Mouse (Mus musculus) limb, embryonic 15.5 days (tissue): ENCODE data around the gene Serpinb8. TPM values are rescaled to one million over a fixed set of nuclear protein-coding genes. Genes with fewer than 3 reads are reported as not detected.

Experiments
- ATAC-seq: fragments of 200-750 bp; cut with Nextera tagmentation; 2 replicates; pipeline ENCODE4 v1.8.0; 2017; ENCODE audit warnings: low read depth, moderate TSS enrichment; ENCODE audit not compliant: insufficient number of reproducible peaks, low FRiP score, low TSS enrichment
- H3K27ac ChIP-seq: fragments of 300-500 bp; sonication (generic); 2 replicates; pipeline ENCODE4 v1.5.1; 2015; ENCODE audit warnings: moderate library complexity, mild to moderate bottlenecking, inconsistent platforms
- H3K27me3 ChIP-seq: fragments of 300-500 bp; sonication (generic); 2 replicates; pipeline ENCODE4 v1.6.1; 2015; ENCODE audit warnings: inconsistent platforms
- H3K36me3 ChIP-seq: fragments of 300-500 bp; sonication (generic); 2 replicates; pipeline ENCODE4 v1.6.1; 2015; ENCODE audit warnings: inconsistent platforms
- H3K4me1 ChIP-seq: fragments of 300-500 bp; sonication (generic); 2 replicates; pipeline ENCODE4 v1.6.1; 2015; ENCODE audit warnings: inconsistent platforms
- H3K4me2 ChIP-seq: fragments of 300-500 bp; sonication (generic); 2 replicates; pipeline ENCODE4 v1.6.1; 2015; ENCODE audit warnings: mild to moderate bottlenecking, inconsistent platforms
- H3K4me3 ChIP-seq: fragments of 300-500 bp; sonication (generic); 2 replicates; pipeline ENCODE4 v1.5.1; 2015; ENCODE audit warnings: mild to moderate bottlenecking, inconsistent platforms
- H3K9ac ChIP-seq: fragments of 300-500 bp; sonication (generic); 2 replicates; pipeline ENCODE4 v1.6.1; 2015; ENCODE audit warnings: inconsistent platforms
- H3K9me3 ChIP-seq: fragments of 300-500 bp; sonication (generic); 2 replicates; pipeline ENCODE4 v1.6.1; 2016; ENCODE audit warnings: inconsistent platforms
- WGBS: fragments of 180-500 bp; shearing (Covaris S2); methylation state at CpG from one replicate; pipeline ENCODE4 v1.1.7; 2015; 5-methylcytosine and 5-hydroxymethylcytosine counted together
- polyA plus RNA-seq: library from polyadenylated mRNA; unstranded; fragments of >200 nt; fragmentation: Nextera tagmentation; extraction: Ambion mirVana; gene quantifications from 2 replicates; pipeline ENCODE4 v1.2.1, GENCODE M21; 2015

Serpinb8 gene
- polyA plus RNA-seq, 1 experiment from 2014 or later: 20.1 TPM

DNA sequence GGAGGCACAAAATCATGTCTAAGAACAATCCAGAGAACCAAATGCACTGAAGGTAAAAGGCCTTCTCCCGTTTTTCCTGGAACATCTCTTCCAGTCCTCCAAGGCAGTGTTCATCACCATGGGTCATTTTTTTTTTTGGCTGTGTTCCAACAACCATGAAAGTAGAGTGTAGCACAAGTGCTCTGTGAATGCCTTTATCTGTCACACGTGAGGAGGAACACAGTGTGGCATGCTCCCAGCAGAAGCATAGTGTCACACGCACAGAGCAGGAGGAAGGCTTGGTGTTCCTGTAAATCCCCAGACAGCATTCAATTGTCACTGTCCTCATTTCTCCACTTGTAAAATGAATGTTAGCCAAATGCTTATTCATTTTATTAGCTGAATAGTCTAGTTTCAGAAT, 2.8 kb downstream of the Serpinb8 start:
- no peaks in the 10 kb centered on the region for H3K27me3 ChIP-seq
- H3K27ac ChIP-seq: no peak overlapping the region
- H3K4me1 ChIP-seq: no peaks in the 10 kb centered on the region
- H3K36me3 ChIP-seq: no peaks in the 10 kb centered on the region
- no peak overlapping the region for H3K4me2 ChIP-seq
- WGBS: 57% methylated on average over 3 of the region's 3 CpGs
- no peak for ATAC-seq
- no peak overlapping the region for H3K9ac ChIP-seq
- no peak overlapping the region for H3K4me3 ChIP-seq
- no peaks in the 10 kb centered on the region for H3K9me3 ChIP-seq

DNA sequence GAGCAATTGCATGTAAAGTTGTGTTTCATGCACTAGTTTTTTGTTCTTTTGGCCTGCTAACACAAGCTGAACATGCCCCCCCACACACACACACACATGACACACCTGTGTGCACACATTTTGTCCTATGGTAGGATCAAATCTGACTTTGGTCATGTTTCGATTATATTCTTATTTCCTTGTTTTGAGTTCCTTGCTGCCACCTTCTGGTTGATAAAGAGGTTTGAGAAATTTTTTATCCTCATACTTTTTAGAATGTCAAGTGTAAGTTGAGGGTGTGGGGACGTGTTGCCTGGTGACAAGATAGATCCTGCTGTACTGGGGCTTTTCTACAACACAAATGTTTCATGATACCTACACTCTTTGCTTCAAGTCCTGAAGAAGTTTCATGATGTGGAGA, 3.7 kb downstream of the Serpinb8 start:
- 67% methylated on average over 2 of the region's 2 CpGs for WGBS
- H3K4me1 ChIP-seq: no peaks in the 10 kb centered on the region
- ATAC-seq: no peak
- H3K9ac ChIP-seq: no peak overlapping the region
- no peaks in the 10 kb centered on the region for H3K36me3 ChIP-seq
- no peaks in the 10 kb centered on the region for H3K9me3 ChIP-seq
- H3K27me3 ChIP-seq: no peaks in the 10 kb centered on the region
- no peak overlapping the region for H3K4me3 ChIP-seq
- H3K4me2 ChIP-seq: no peak overlapping the region
- H3K27ac ChIP-seq: no peak overlapping the region

DNA sequence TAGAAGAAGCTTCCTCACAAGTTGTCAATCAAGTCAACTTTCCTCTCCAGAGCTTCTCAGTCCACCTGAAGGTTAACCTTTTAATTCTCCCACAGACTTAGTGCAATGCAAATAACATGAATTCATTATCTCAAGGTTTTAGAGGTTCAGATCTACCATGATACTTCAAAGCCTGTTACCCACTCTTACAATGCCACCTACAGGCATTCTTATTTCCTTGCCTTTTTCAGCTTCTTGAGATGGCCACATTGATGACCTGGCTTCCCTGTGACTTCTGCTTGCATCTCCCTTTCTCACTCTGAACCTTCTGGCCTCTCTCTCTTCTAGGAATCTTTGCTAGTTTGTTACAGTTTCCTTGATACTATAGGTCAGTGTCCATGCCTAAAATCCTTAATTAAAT, 7.1 kb downstream of the Serpinb8 start:
- Histone ChIP-seq H3K9me3 (no peaks in the 10 kb centered on the region), H3K36me3 (no peaks in the 10 kb centered on the region), H3K4me3 (no peak overlapping the region), H3K9ac (no peak overlapping the region), H3K4me1 (no peaks in the 10 kb centered on the region), H3K4me2 (no peak overlapping the region), H3K27me3 (no peaks in the 10 kb centered on the region), H3K27ac (no peak overlapping the region)
- ATAC-seq: no peak

DNA sequence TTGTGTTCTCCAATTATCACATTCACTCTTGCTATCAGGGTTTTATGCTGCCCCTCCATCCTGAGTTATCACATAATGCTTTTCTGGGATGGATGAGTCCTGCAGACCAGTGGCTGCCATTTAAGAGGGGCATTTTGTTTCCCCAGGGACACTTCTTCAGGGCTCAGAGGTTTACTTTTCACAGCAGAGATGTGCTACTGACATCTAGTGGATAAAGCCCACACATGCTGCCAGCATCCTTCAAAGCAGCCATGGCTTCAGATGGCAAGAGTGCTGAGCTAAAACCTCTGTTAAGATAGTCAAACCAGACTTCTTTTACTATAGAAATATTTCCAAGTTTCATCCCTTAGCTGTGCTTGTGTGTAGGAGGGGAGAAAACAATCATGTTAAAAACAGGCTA, 8.7 kb downstream of the Serpinb8 start:
- H3K27me3 ChIP-seq: no peaks in the 10 kb centered on the region
- no peaks in the 10 kb centered on the region for H3K4me1 ChIP-seq
- no peak overlapping the region for H3K4me2 ChIP-seq
- H3K27ac ChIP-seq: no peak overlapping the region
- no peaks in the 10 kb centered on the region for H3K9me3 ChIP-seq
- ATAC-seq: no peak
- no peak overlapping the region for H3K9ac ChIP-seq
- H3K4me3 ChIP-seq: no peak overlapping the region
- no peaks in the 10 kb centered on the region for H3K36me3 ChIP-seq

DNA sequence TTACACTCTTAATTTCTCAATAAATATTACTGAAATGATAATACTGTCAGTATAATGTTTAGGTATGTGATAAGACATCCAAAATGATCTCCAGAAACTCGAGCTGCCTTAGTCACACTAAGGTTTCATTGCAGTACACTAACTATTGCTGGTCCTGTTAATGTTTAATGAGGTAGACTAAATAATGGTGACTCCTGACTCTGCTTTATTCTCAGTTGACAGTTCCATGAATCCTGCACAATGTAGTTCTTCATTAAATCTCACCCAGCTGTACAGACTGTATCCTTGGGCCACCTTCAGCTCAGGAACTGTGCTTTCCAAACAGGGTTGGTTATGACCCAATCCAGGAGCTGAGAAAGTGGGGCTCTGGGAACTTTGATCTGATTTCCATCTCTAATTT, 19.1 kb downstream of the Serpinb8 start:
- ATAC-seq: no peak
- Histone ChIP-seq H3K27ac (no peak overlapping the region), H3K9ac (no peak overlapping the region), H3K4me2 (no peak overlapping the region), H3K4me1 (no peaks in the 10 kb centered on the region), H3K9me3 (no peaks in the 10 kb centered on the region), H3K4me3 (no peak overlapping the region), H3K27me3 (no peaks in the 10 kb centered on the region), H3K36me3 (no peaks in the 10 kb centered on the region)
- 47% methylated on average over 1 of the region's 1 CpGs for WGBS

DNA sequence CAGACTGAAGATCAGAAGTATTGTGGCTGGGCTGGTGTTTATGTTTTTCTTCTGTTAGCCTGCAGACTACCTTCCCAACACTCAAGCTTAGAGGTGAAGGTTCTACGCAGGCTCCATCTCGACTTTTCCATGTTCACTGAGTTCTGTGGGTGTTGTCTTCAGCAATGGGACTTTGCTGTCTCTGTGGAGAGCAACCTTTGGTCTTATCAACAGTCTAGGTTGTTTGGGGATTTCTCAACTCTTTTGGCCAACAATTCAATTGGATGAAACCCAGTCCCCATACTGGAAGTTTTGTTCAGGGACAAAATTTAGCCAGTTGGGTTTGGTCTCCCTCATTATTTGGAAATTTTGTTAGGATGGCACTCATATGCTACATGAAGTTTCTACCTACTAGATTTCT, 24.3 kb downstream of the Serpinb8 start:
- Histone ChIP-seq H3K9me3 (no peaks in the 10 kb centered on the region), H3K27ac (no peak overlapping the region), H3K9ac (no peak overlapping the region), H3K4me3 (no peak overlapping the region), H3K4me2 (no peak overlapping the region), H3K4me1 (no peaks in the 10 kb centered on the region), H3K27me3 (no peaks in the 10 kb centered on the region), H3K36me3 (no peaks in the 10 kb centered on the region)
- no peak for ATAC-seq
- 82% methylated on average over 2 of the region's 2 CpGs for WGBS

DNA sequence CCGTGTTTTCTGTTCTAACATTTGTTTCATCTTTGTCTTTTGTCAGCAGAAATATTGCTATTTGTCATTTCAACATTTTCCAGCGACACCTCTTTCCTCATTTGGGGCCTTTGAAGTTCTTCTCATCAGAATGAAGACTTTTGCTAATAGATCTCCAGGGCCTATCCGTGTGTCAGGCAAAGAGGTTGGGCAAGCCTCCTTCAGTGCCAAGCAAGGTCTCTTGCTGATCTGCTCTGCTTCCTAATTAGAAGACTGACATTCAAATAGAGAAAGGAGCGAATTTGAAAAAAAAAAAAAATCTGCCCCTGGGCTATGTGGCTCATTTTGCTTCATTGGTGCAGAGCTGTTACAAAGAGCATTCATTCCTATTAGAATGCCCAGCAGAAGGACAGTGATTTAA, 32.2 kb downstream of the Serpinb8 start:
- Histone ChIP-seq H3K4me2 (no peak overlapping the region), H3K27ac (no peak overlapping the region), H3K36me3 (no peaks in the 10 kb centered on the region), H3K9me3 (no peaks in the 10 kb centered on the region), H3K27me3 (no peaks in the 10 kb centered on the region), H3K4me3 (no peak overlapping the region), H3K9ac (no peak overlapping the region), H3K4me1 (no peaks in the 10 kb centered on the region)
- WGBS: 56% methylated on average over 4 of the region's 4 CpGs
- no peak for ATAC-seq

DNA sequence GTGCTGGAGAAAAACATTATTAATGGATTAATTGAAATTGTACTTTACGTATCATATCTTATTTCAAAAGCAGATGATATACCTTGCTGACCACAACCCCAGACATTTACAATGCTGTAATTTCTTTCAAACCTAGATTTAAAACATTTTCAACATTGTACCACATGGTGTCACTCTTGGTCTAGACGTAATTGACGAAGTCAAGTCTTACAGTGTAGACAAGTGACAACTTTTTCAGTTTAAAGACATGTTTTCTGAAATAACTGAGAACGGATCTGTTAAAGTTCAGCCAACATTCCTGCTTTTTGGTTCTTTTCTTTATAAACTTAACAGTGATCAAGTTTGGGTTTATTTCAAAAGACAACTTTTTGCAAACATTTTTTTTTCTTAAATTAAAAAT, 46.1 kb downstream of the Serpinb8 start:
- Histone ChIP-seq H3K4me3 (no peak overlapping the region), H3K36me3 (no peaks in the 10 kb centered on the region), H3K27ac (no peak overlapping the region), H3K4me2 (no peak overlapping the region), H3K9ac (no peak overlapping the region), H3K4me1 (no peaks in the 10 kb centered on the region), H3K9me3 (no peaks in the 10 kb centered on the region), H3K27me3 (no peaks in the 10 kb centered on the region)
- 28% methylated on average over 4 of the region's 4 CpGs for WGBS
- no peak for ATAC-seq

DNA sequence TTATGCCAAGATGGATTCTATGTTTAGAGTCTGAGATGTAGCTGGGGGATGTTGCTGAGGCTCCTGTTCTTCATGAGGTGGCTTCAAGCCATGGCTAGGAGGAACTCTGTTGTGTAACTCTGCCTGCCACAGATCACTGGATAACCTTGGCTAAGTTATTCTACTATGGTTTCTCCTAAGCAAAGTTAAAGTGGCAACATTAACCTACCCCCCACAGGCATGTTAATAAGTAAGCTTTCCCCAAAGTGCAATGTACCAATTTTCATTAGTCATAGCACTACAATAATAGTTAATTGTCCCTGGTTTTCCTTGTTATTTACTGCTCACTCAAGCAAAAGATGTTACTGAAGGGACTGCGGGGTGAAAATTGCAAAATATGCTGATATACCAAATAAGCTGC, 48.2 kb downstream of the Serpinb8 start:
- H3K36me3 ChIP-seq: no peaks in the 10 kb centered on the region
- H3K27ac ChIP-seq: no peak overlapping the region
- H3K27me3 ChIP-seq: no peaks in the 10 kb centered on the region
- no peaks in the 10 kb centered on the region for H3K4me1 ChIP-seq
- 78% methylated on average over 1 of the region's 1 CpGs for WGBS
- no peak for ATAC-seq
- H3K4me3 ChIP-seq: no peak overlapping the region
- H3K9ac ChIP-seq: no peak overlapping the region
- H3K9me3 ChIP-seq: no peaks in the 10 kb centered on the region
- no peak overlapping the region for H3K4me2 ChIP-seq

DNA sequence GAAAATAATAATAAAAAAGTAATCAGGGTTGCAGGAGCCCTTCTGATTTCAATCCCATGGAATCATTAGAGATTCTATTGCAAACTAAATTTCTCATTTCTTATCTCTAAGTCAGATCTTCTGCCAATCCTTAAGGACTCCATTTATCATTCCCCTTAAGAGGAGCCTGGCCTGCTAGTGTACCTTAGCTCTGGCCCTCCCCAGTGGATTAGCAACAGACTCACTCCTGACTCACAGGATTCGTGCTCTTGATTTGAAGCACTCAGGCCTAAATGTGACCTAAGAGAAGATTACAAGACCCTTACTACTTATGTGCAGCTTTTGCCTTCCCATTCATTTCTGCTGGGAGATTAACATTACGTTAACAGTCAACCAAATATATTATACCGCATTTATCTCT, 48.7 kb downstream of the Serpinb8 start:
- no peak overlapping the region for H3K27ac ChIP-seq
- H3K9ac ChIP-seq: no peak overlapping the region
- no peak for ATAC-seq
- no peaks in the 10 kb centered on the region for H3K36me3 ChIP-seq
- no peaks in the 10 kb centered on the region for H3K4me1 ChIP-seq
- 86% methylated on average over 3 of the region's 3 CpGs for WGBS
- no peak overlapping the region for H3K4me3 ChIP-seq
- no peak overlapping the region for H3K4me2 ChIP-seq
- H3K27me3 ChIP-seq: no peaks in the 10 kb centered on the region
- no peaks in the 10 kb centered on the region for H3K9me3 ChIP-seq

DNA sequence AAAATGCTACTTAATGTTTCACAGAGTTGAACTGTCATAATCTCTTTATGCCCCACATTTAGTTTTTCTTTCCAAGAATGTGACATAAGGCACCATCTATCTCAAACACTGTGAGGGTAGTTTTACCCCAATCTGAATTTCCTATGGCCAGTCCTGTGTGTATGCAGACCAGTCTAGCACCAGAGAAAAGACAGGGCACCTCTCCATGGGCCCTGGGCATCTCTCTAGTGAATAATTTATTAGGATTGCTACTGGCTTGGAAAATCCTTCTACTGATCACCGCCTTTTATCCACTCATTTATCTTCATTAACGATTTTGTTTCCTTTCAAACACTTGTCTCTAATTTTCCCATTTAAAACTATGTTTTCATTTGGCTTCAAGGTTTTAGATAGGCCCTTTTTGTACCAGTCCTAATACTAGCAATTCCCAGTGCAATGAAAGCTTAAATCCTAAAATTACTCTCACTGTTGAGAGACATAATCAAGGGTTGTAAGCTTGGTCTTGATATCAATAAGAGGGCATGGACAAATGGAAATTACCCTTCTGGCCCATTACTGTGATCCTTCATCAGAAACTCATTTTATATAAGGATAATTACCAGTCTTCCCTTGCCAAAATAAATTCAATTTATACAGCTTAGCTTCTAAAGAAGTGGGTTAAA, 52.8 kb downstream of the Serpinb8 start:
- Histone ChIP-seq H3K4me3 (no peak overlapping the region), H3K36me3 (no peaks in the 10 kb centered on the region), H3K9me3 (no peaks in the 10 kb centered on the region), H3K27ac (no peak overlapping the region), H3K4me1 (no peaks in the 10 kb centered on the region), H3K9ac (no peak overlapping the region), H3K27me3 (no peaks in the 10 kb centered on the region), H3K4me2 (no peak overlapping the region)
- WGBS: 73% methylated on average over 2 of the region's 2 CpGs
- ATAC-seq: no peak

DNA sequence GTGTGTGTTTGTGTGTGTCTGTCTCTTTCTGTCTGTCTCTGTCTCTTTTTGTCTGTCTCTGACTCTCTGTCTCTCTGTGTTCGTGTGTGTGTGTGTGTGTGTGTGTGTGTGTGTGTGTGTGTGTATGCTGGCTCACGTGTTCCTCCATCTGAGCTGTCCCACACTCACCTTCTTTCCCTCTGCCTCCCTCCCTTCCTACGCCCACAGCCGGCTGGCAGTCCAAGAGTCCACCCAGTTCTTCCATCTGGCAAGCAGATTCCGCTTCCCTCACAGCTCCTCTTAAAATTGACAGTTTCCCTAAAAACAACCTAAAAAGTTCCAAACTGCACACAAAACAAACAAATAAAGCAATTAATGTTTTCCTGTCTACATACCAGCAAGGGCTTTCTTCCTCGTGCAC, 55.3 kb downstream of the Serpinb8 start:
- Histone ChIP-seq H3K27me3 (no peaks in the 10 kb centered on the region), H3K4me1 (no peaks in the 10 kb centered on the region), H3K4me2 (no peak overlapping the region), H3K4me3 (no peak overlapping the region), H3K9ac (no peak overlapping the region), H3K27ac (no peak overlapping the region), H3K9me3 (no peaks in the 10 kb centered on the region), H3K36me3 (no peaks in the 10 kb centered on the region)
- no peak for ATAC-seq
- WGBS: 39% methylated on average over 6 of the region's 6 CpGs

DNA sequence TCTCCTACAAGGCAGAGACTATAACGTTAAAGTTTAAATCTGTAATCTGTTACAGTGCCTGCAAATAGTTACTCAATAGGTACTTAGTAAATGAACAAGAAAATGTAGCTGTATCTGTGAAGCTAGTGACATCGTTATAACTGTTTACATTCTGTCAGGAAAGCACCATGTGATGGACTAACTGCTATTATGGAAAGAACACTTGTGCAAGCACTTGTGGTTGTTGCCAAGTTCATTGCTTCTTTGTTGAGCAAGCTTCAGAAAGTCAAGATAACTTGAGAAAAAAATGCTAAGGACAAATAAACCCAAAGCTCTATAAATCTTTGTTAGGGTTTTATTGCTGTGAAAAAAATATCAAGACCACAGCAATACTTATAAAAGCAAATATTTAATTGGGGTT, 67.9 kb downstream of the Serpinb8 start:
- H3K9ac ChIP-seq: no peak overlapping the region
- no peaks in the 10 kb centered on the region for H3K36me3 ChIP-seq
- no peak overlapping the region for H3K27ac ChIP-seq
- WGBS: 71% methylated on average over 2 of the region's 2 CpGs
- H3K4me2 ChIP-seq: no peak overlapping the region
- no peaks in the 10 kb centered on the region for H3K4me1 ChIP-seq
- ATAC-seq: no peak
- no peaks in the 10 kb centered on the region for H3K27me3 ChIP-seq
- no peak overlapping the region for H3K4me3 ChIP-seq
- H3K9me3 ChIP-seq: no peaks in the 10 kb centered on the region
